Mouse (Mus musculus): ENCODE measurements around the gene Abcd4.
A peak's percentile ranks its signal among the peaks of the same experiment; 100 is the strongest.

Gene Abcd4

GRCm38 (mm10) chr12:84616977-84617630 lies at the start of gene Abcd4:
Gene Abcd4 (minus strand): TSS chr12:84617413.
- peak; percentile 95 for DNase-seq

GRCm38 (mm10) chr12:84653912-84654311 lies 36.7 kb upstream of the Abcd4 start:
- peak; percentile 76 for DNase-seq

GRCm38 (mm10) chr12:84650234-84650633 lies 33.0 kb upstream of the Abcd4 start:
- DNase-seq, result no peak

GRCm38 (mm10) chr12:84640654-84641053 lies 23.4 kb upstream of the Abcd4 start, which contains the start of gene Vrtn:
Gene Vrtn (plus strand): TSS chr12:84641019.
- peak; percentile 45 for DNase-seq

- peak; percentile 59 for DNase-seq
Measured at GRCm38 (mm10) chr12:84640253-84640652, 23.0 kb upstream of the Abcd4 start.

GRCm38 (mm10) chr12:84631867-84632266 lies 14.7 kb upstream of the Abcd4 start:
- no peak for DNase-seq

GRCm38 (mm10) chr12:84625116-84625515 lies 7.9 kb upstream of the Abcd4 start:
- DNase-seq, result peak; percentile 56

GRCm38 (mm10) chr12:84624601-84625000 lies 7.4 kb upstream of the Abcd4 start:
- no peak for DNase-seq

GRCm38 (mm10) chr12:84620975-84621374 lies 3.8 kb upstream of the Abcd4 start:
- DNase-seq, result peak; percentile 59

- peak; percentile 47 for DNase-seq
Measured at GRCm38 (mm10) chr12:84617663-84618062, 450 bp upstream of the Abcd4 start.

- no peak for DNase-seq
Measured at GRCm38 (mm10) chr12:84614524-84614923, 2.7 kb downstream of the Abcd4 start.

GRCm38 (mm10) chr12:84614001-84614400 lies 3.2 kb downstream of the Abcd4 start:
- no peak for DNase-seq

- no peak for DNase-seq
Measured at GRCm38 (mm10) chr12:84612518-84612917, 4.7 kb downstream of the Abcd4 start.

GRCm38 (mm10) chr12:84611718-84612117 lies 5.5 kb downstream of the Abcd4 start:
- no peak for DNase-seq

- DNase-seq, result no peak
Measured at GRCm38 (mm10) chr12:84605860-84606259, 11.4 kb downstream of the Abcd4 start.

- DNase-seq, result no peak
Measured at GRCm38 (mm10) chr12:84604001-84604400, 13.2 kb downstream of the Abcd4 start.

- DNase-seq, result no peak
Measured at GRCm38 (mm10) chr12:84598324-84598723, 18.9 kb downstream of the Abcd4 start.

GRCm38 (mm10) chr12:84589825-84590761 lies 27.1 kb downstream of the Abcd4 start:
- peak; percentile 93 for DNase-seq

GRCm38 (mm10) chr12:84581285-84581684 lies 35.9 kb downstream of the Abcd4 start:
- peak; percentile 61 for DNase-seq

- peak; percentile 60 for DNase-seq
Measured at GRCm38 (mm10) chr12:84578440-84578770, 38.8 kb downstream of the Abcd4 start.

- DNase-seq, result peak; percentile 71
Measured at GRCm38 (mm10) chr12:84577768-84578439, 39.3 kb downstream of the Abcd4 start.

GRCm38 (mm10) chr12:84573094-84573493 lies 44.1 kb downstream of the Abcd4 start:
- DNase-seq, result no peak

- no peak for DNase-seq
Measured at GRCm38 (mm10) chr12:84572341-84572720, 44.9 kb downstream of the Abcd4 start.
